Mouse (Mus musculus) lung, embryonic 15.5 days (tissue): ENCODE measurements around the gene Ap3d1. TPM values are rescaled to one million over a fixed set of nuclear protein-coding genes. Genes with fewer than 3 reads are reported as not detected.

Source experiments
- ATAC-seq: fragments of 200-750 bp; cut with Nextera tagmentation; 2 replicates; pipeline ENCODE4 v1.8.0; 2017; ENCODE audit warnings: moderate number of reproducible peaks, borderline replicate concordance; ENCODE audit not compliant: low FRiP score, low TSS enrichment; ENCODE audit errors: extremely low read depth
- H3K27ac ChIP-seq: fragments of 300-500 bp; sonication (generic); 2 replicates; pipeline ENCODE4 v1.5.1; 2015; ENCODE audit warnings: moderate library complexity, mild to moderate bottlenecking, inconsistent platforms
- H3K27me3 ChIP-seq: fragments of 300-500 bp; sonication (generic); 2 replicates; pipeline ENCODE4 v1.6.1; 2015; ENCODE audit warnings: inconsistent platforms
- H3K36me3 ChIP-seq: fragments of 300-500 bp; sonication (generic); 2 replicates; pipeline ENCODE4 v1.6.1; 2015; ENCODE audit warnings: inconsistent platforms
- H3K4me1 ChIP-seq: fragments of 300-500 bp; sonication (generic); 2 replicates; pipeline ENCODE4 v1.6.1; 2015; ENCODE audit warnings: inconsistent platforms
- H3K4me2 ChIP-seq: fragments of 300-500 bp; sonication (generic); 2 replicates; pipeline ENCODE4 v1.6.1; 2015; ENCODE audit warnings: inconsistent platforms, mild to moderate bottlenecking, moderate library complexity
- H3K4me3 ChIP-seq: fragments of 300-500 bp; sonication (generic); 2 replicates; pipeline ENCODE4 v1.5.1; 2015; ENCODE audit warnings: mild to moderate bottlenecking, inconsistent platforms
- H3K9ac ChIP-seq: fragments of 300-500 bp; sonication (generic); 2 replicates; pipeline ENCODE4 v1.6.1; 2015; ENCODE audit warnings: inconsistent platforms
- H3K9me3 ChIP-seq: fragments of 300-500 bp; sonication (generic); 2 replicates; pipeline ENCODE4 v1.6.1; 2016; ENCODE audit warnings: inconsistent platforms
- WGBS: fragments of 180-500 bp; shearing (Covaris S2); methylation state at CpG from one replicate; pipeline ENCODE4 v1.1.7; 2015; 5-methylcytosine and 5-hydroxymethylcytosine counted together
- polyA plus RNA-seq: library from polyadenylated mRNA; unstranded; fragments of >200 nt; fragmentation: Nextera tagmentation; extraction: Ambion mirVana; gene quantifications from 2 replicates; pipeline ENCODE4 v1.2.1, GENCODE M21; 2015

The Ap3d1 gene
- polyA plus RNA-seq, 1 experiment from 2014 or later = 72.4 TPM

DNA sequence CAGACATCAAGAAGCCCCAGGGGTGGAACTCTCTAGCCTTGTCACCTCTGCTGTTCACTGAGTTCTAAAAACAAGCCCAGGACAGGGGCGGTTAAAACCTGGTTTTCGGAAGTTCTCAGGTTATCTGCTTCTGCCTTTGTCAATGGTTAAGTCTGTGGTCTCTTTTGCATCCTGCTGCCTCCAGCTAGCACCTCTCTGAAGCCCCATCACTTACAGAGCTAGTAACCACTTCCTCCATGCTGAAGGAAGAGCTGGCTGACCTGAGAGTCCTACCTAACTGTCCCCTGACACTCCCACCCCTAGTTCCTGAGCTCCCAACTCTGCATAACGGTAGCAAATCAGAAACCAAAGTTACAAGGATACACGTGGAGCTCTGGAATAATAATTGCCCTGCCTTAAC, 41.3 kb downstream of the Ap3d1 start:
- Histone ChIP-seq H3K4me2 (peak overlapping the region; percentile 95), H3K27me3 (no peaks in the 10 kb centered on the region), H3K4me1 (peaks cover 53% of the 10 kb centered on the region), H3K27ac (0 out of 2 replicates have a peak overlapping the region, but pooled peaks have one; percentile 88), H3K9me3 (no peaks in the 10 kb centered on the region), H3K4me3 (peak overlapping the region; percentile 69), H3K9ac (peak overlapping the region; percentile 58), H3K36me3 (no peaks in the 10 kb centered on the region)
- ATAC-seq = no peak
- 38% methylated on average over 4 of the region's 4 CpGs for WGBS

DNA sequence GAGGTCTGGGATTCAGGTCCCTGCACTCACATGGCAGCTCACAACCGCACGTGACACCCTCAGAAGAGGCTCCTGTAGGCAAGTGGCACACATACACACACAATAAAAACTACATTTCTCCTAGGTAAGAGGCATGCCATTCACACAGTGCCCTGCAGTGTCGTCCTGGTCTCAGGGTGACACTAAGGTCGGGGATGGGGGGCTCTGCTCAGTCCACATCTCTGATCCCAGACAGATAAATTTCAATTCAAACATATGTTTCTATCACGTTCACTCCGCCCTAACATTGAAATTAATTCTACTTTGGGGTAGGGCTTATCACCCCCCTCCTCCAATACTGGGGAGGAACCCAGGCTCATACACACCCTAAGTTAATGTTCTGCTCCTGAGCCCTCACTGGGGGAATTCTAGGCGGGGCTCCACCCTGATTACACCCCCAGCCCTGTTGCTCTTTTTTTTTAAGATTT, 42.0 kb downstream of the Ap3d1 start:
- H3K9ac ChIP-seq = peak overlapping the region; percentile 27; the same call in 1 of the 2 replicates
- peak overlapping the region; percentile 95 for H3K4me2 ChIP-seq
- H3K9me3 ChIP-seq = no peaks in the 10 kb centered on the region
- WGBS = 78% methylated on average over 7 of the region's 7 CpGs
- ATAC-seq = no peak
- no peak overlapping the region for H3K4me3 ChIP-seq
- no peak overlapping the region for H3K27ac ChIP-seq
- peaks cover 60% of the 10 kb centered on the region for H3K4me1 ChIP-seq
- H3K36me3 ChIP-seq = no peaks in the 10 kb centered on the region
- no peaks in the 10 kb centered on the region for H3K27me3 ChIP-seq

DNA sequence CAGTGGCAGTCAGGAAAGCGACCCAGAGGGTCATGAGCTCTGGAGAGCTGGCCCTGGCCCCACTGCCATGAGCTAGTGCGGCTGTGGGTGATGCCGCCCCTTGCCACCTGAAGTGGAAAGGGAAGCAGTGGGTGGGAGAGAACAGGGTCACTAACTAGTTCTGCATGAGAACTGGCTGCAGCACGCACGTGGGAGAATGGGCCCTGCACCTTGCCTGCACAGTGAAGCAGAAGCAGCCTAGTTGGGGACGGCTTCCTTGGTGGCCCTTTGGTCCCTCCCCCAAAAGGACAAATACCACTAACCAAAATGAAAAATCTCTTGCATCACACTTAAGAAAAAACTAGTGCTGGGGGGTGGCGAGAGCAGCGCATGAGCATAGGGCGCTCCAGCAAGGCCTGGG, 43.5 kb downstream of the Ap3d1 start:
- peaks cover 61% of the 10 kb centered on the region for H3K4me1 ChIP-seq
- no peak overlapping the region for H3K27ac ChIP-seq
- WGBS = 87% methylated on average over 9 of the region's 9 CpGs
- H3K36me3 ChIP-seq = peaks cover 4% of the 10 kb centered on the region; the same call in 1 of the 2 replicates
- no peak overlapping the region for H3K4me2 ChIP-seq
- H3K9me3 ChIP-seq = no peaks in the 10 kb centered on the region
- no peak overlapping the region for H3K4me3 ChIP-seq
- H3K9ac ChIP-seq = no peak overlapping the region
- ATAC-seq = no peak
- H3K27me3 ChIP-seq = no peaks in the 10 kb centered on the region

DNA sequence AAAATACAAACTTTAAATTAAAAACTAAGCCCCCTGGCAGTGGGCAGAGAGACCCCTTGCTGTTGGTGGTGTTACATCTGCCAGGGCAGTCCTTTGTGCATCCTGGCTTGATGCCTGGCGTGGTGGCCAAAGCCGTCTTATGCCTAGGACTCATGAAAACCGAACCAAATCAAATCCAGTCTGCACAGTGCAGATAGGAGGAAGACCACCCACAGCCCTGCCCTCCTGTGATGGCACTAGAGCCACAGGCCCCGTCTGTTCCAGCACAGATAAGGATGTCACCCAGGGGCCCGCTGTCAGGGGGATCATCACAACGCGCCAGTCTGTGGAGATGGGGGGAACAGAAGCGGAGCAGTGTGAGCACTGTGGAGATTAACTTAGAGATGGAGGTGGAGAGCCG, 44.3 kb downstream of the Ap3d1 start:
- Histone ChIP-seq H3K27me3 (no peaks in the 10 kb centered on the region), H3K9ac (no peak overlapping the region), H3K36me3 (peaks cover 4% of the 10 kb centered on the region; the same call in 1 of the 2 replicates), H3K4me1 (peaks cover 53% of the 10 kb centered on the region), H3K4me2 (no peak overlapping the region), H3K27ac (no peak overlapping the region), H3K4me3 (no peak overlapping the region), H3K9me3 (no peaks in the 10 kb centered on the region)
- 70% methylated on average over 9 of the region's 9 CpGs for WGBS
- ATAC-seq = no peak

DNA sequence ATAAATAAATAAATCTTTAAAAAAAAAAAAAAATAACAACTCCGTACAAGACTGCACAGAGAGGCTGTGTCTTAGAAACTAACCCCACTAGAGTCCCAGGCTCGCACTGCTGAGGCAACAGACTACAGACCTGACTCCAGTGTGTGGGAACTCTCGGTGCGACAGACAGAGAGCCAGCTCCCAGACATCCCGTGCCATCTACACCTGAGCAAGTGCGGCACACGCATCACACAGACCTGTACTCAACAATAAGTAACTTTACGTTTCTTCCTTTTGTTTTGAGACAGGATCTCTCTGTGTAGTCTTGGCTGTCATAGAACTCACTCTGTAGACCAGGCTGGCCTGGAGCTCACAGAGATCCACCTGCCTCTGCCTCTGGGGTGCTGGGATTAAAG, 44.7 kb downstream of the Ap3d1 start:
- Histone ChIP-seq H3K9me3 (no peaks in the 10 kb centered on the region), H3K27ac (no peak overlapping the region), H3K27me3 (no peaks in the 10 kb centered on the region), H3K4me2 (no peak overlapping the region), H3K9ac (no peak overlapping the region), H3K4me1 (peaks cover 50% of the 10 kb centered on the region), H3K4me3 (no peak overlapping the region), H3K36me3 (peaks cover 4% of the 10 kb centered on the region; the same call in 1 of the 2 replicates)
- ATAC-seq = no peak
- 85% methylated on average over 8 of the region's 8 CpGs for WGBS

DNA sequence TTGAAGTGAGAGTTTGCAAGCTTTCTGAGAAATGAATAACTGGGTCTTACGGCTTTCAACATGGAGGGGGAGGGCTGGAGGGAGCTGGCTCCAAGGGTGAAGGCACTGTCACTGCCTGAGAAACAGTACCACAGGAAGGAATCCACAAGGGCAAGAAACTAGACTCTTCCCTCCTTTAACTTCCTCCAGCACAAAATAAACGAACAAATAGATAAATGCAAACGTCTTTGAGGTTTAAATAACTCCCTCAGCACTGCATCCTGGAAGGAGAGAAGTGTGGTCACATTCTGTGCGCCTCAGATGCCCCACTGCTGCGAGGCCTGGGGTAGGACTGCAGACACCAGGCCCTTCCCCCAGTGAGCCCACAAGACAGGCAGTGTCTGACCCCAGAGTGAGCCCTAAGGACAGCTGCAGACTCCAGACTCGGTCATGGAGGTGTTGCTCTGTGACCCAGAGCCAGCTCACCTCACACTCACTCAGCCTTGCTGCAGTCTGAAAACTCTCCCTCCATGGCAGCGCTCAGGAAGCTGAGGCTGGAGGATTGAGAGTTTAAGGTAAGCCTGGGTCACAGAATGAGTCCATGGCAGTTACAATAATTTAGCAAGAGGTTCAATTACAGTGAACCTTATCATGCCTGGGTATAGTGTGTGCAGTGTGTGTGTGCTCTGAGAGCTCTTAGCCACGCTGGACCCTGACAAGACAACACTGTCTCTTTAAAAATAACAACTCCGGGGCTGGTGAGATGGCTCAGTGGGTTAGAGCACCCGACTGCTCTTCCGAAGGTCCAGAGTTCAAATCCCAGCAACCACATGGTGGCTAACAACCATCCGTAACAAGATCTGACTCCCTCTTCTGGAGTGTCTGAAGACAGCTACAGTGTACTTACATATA, 45.3 kb downstream of the Ap3d1 start:
- H3K36me3 ChIP-seq = peaks cover 4% of the 10 kb centered on the region; the same call in 1 of the 2 replicates
- H3K4me2 ChIP-seq = no peak overlapping the region
- H3K4me1 ChIP-seq = peaks cover 50% of the 10 kb centered on the region
- H3K4me3 ChIP-seq = no peak overlapping the region
- H3K9me3 ChIP-seq = no peaks in the 10 kb centered on the region
- H3K27me3 ChIP-seq = no peaks in the 10 kb centered on the region
- no peak for ATAC-seq
- 47% methylated on average over 12 of the region's 12 CpGs for WGBS
- H3K27ac ChIP-seq = peak overlapping the region; percentile 90
- H3K9ac ChIP-seq = peak overlapping the region; percentile 14; the same call in 1 of the 2 replicates

DNA sequence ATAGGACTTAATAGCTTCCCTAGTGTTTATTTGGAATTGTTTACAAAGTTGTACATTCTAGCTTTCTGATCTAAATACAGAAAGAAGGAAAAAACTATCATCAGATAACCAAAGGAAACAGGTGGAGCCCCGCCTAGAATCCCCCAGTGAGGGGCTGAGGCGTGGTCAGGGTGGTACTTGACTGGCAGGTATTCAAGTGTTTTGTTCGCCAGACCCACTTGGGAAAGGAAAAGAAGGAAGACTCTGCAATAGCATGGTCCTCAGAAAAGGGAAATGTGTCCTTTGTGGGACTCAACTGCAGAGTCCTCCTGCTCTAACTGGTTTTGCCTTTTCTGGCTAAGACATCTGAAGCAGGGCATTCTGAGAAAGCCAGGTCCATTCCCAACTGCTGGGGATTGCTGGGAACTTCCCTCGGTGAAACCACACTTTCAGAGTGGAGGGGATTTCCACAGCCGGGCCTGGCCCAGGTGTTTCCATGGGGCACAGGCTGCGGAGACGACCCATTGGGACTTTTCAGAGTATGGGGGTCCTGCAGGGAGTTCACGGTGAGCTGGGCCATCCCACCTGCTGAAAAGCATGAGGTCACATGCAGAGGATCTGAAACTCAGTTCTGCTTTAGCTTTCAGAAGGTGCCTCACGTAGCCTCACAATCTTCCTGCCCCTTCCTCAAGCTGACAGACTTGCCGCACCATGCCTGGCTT, 46.1 kb downstream of the Ap3d1 start:
- WGBS = 48% methylated on average over 10 of the region's 10 CpGs
- ATAC-seq = no peak
- peaks cover 45% of the 10 kb centered on the region for H3K4me1 ChIP-seq

DNA sequence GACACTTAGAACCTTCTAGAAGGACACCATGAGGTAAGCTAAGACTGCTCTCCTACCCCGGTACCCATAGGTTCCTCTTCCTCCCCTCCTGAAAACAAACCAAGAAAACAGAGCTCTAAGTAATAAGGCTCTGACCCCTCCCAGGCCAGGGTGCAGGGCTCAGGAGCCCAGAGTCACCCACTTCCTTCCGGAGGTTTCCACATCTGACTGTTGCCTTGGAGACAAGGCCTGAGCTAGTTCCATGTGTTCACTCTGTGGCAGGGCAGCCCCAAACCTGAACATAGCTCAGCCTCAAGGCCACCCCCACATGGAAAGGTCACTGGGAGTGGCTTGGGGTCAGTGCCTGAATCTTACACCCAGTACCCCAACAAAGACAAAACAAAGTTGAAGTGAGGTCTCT, 46.9 kb downstream of the Ap3d1 start:
- Histone ChIP-seq H3K27ac (peak overlapping the region; percentile 90), H3K4me3 (no peak overlapping the region), H3K4me2 (no peak overlapping the region), H3K4me1 (peaks cover 38% of the 10 kb centered on the region), H3K9ac (no peak overlapping the region), H3K9me3 (no peaks in the 10 kb centered on the region), H3K27me3 (no peaks in the 10 kb centered on the region), H3K36me3 (peaks cover 10% of the 10 kb centered on the region; the same call in 1 of the 2 replicates)
- 53% methylated on average over 2 of the region's 2 CpGs for WGBS
- ATAC-seq = 0 out of 2 replicates have a peak, but pooled peaks have one; percentile 52

More for the DNA sequence above, 46.1 kb downstream of the Ap3d1 start:
- Histone ChIP-seq H3K27ac (peak overlapping the region; percentile 90), H3K9me3 (no peaks in the 10 kb centered on the region), H3K9ac (no peak overlapping the region), H3K4me3 (no peak overlapping the region), H3K36me3 (peaks cover 4% of the 10 kb centered on the region; the same call in 1 of the 2 replicates), H3K4me2 (peak overlapping the region; percentile 21; the same call in 1 of the 2 replicates), H3K27me3 (no peaks in the 10 kb centered on the region)

DNA sequence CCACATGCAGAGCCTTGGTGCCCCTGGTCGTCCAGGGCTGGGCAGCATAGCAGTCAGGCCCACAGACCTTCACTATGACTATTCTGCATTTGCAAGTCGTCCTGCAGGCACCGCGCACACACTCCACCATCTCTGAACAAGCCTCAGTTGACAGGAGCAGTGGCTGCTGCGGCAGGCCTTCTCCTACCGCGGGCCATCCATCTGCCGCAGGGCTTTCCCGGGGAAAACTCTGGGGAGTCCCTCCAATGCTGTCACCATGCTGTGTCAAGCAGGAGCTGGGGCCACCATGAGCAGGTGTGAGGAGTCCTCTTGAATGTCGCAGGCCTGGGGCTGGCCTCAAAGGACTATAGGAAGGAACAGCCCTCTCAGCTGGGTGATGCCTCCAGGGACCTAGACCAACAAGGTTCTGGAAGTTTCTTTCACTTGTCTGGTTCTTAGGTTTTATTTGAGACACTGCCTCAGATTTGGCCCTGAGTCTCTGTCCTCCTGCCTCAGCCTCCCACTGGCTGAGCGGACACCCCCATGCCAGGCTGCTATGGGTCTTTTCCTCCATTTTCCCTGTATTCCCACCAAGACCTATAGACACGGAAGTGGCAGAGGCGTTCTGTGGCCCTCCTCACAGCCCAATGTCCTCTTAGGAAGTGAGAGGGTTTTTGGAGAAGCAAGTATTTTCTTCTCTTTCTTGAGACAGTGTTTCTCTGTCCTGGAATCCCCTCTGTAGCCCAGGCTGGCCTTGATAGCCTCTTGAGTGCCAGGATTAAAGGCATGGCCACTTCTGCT, 47.7 kb downstream of the Ap3d1 start:
- 85% methylated on average over 13 of the region's 13 CpGs for WGBS
- Histone ChIP-seq H3K36me3 (peaks cover 18% of the 10 kb centered on the region), H3K4me2 (no peak overlapping the region), H3K4me3 (no peak overlapping the region), H3K27me3 (no peaks in the 10 kb centered on the region), H3K4me1 (peaks cover 30% of the 10 kb centered on the region), H3K9me3 (no peaks in the 10 kb centered on the region), H3K27ac (peak overlapping the region; percentile 90), H3K9ac (no peak overlapping the region)
- no peak for ATAC-seq

DNA sequence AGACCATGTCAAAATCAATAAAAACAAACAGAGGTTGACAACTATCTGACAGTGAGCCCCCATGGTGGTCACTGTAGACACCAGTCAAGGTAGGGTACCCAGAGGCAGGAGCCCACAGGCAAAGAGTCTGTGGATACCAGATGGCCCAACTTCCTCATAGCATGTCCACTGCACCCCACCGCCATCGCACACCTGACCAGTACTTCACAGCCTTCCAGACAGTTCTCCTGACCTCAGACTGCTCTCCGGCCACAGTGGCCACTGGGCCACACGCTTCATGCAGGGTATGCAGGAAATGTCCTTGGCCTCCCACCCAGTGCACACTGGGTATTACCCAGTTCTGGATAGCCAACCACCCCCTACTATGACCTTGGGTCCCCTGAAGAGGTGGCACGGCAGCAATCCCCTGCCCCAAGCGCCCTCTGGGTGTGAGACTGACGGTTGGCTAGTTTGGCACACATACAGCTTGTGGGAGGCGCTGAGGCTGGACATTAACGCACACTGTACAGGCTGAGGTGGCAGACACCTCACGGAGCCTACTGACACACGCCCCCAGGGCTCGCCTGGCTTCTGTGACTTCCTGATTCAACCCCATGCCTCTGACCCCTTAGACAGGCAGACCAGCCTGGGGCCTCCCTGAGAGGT, 48.5 kb downstream of the Ap3d1 start:
- Histone ChIP-seq H3K4me2 (no peak overlapping the region), H3K27me3 (no peaks in the 10 kb centered on the region), H3K9ac (no peak overlapping the region; the same call in 1 of the 2 replicates), H3K4me1 (peaks cover 29% of the 10 kb centered on the region), H3K9me3 (no peaks in the 10 kb centered on the region), H3K27ac (no peak overlapping the region; the same call in 1 of the 2 replicates), H3K4me3 (no peak overlapping the region), H3K36me3 (peaks cover 22% of the 10 kb centered on the region)
- no peak for ATAC-seq
- WGBS = 86% methylated on average over 12 of the region's 12 CpGs
